ENCODE assay signal across 23 mouse cellular contexts in genomic region chr11:26104680-26105079, GRCm38 (mm10).
"Had no signal": no experiment of that assay in that cellular context is flagged by ENCODE, and none has a peak within 500 bp of the region (broad histone marks: within the 10 kb centered on the region; RNA-seq: fewer than 3 reads in every experiment).

No protein-coding gene starts in this region.

- DNase-seq: kidney, adult 18-20 months; kidney, adult 9 months; kidney, postnatal 14 days; kidney, postnatal 4 days; layer of hippocampus, adult 9-11 months; left cerebral cortex, postnatal 4 days; liver, postnatal 0 days; lung, embryonic 14.5 days; right cerebral cortex, postnatal 14 days; right cerebral cortex, postnatal 4 days; thymus, adult 2 months; thymus, postnatal 14 days; thymus, postnatal 4 days had no signal

- H3K27ac ChIP-seq: left cerebral cortex, adult 2 months; limb, embryonic 12.5 days; limb, embryonic 15.5 days; liver, embryonic 14.5 days; macrophage; neural tube, embryonic 13.5 days; stomach, postnatal 0 days had no signal

- H3K9ac ChIP-seq: limb, embryonic 12.5 days; limb, embryonic 15.5 days; liver, embryonic 14.5 days; liver, postnatal 0 days; lung, embryonic 14.5 days; neural tube, embryonic 13.5 days had no signal

- ATAC-seq: liver, postnatal 0 days; lung, postnatal 0 days had no signal

- H3K27me3 ChIP-seq: limb, embryonic 15.5 days; neural tube, embryonic 13.5 days had no signal

- H3K4me2 ChIP-seq: limb, embryonic 12.5 days; limb, embryonic 15.5 days; liver, embryonic 11.5 days; lung, embryonic 14.5 days had no signal

- H3K36me3 ChIP-seq: limb, embryonic 12.5 days; limb, embryonic 15.5 days; neural tube, embryonic 13.5 days had no signal

- H3K4me1 ChIP-seq: limb, embryonic 12.5 days; limb, embryonic 15.5 days had no signal

- H3K4me3 ChIP-seq: limb, embryonic 12.5 days; limb, embryonic 15.5 days; myocyte; neural tube, embryonic 13.5 days had no signal

- H3K9me3 ChIP-seq: limb, embryonic 12.5 days; limb, embryonic 15.5 days; neural tube, embryonic 13.5 days had no signal
